Mouse (Mus musculus) embryonic fibroblast, embryonic 13.5 days (primary cell): ENCODE measurements around the gene Cenpx.

Experiments used
- CTCF ChIP-seq: IDR thresholded peaks from 2 replicates; pipeline ENCODE4 v1.5.1; 2011; ENCODE audit warnings: mild to moderate bottlenecking, control low read depth, low read length, moderate library complexity, borderline replicate concordance; ENCODE audit not compliant: insufficient read depth
- POLR2A ChIP-seq: IDR thresholded peaks from 2 replicates; pipeline ENCODE4 v1.6.1; 2011; ENCODE audit warnings: low read depth, mild to moderate bottlenecking, control low read depth, low read length, moderate library complexity

DNA sequence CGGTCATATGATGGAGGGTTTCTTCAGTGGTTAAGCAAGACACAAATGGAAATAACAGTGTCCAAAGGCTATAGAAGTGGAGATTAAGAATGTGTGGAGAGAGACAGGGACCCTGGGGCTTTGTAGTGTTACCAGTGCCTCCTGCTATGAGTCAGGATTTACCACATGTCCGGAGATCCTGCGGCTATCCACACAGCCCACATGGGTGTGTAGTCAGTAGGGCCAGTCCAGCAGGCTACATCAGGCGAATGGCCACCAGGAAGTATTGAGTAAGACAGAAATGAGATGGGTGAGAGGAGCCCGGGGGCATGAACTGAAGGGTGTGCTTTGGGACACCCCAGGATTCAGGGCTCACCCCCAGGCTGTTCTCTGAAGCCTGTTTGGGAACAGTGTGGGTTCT, 30.9 kb downstream of the Cenpx start:
- TF ChIP-seq POLR2A (no peak), CTCF (no peak)
